Mouse (Mus musculus) midbrain, embryonic 13.5 days (tissue): ENCODE results near the gene Arl3. TPM values are rescaled to one million over a fixed set of nuclear protein-coding genes. Genes with fewer than 3 reads are reported as not detected.
A peak's percentile ranks its signal among the peaks of the same experiment; 100 is the strongest.

Source experiments
- ATAC-seq: fragments of 200-750 bp; cut with Nextera tagmentation; 2 replicates; pipeline ENCODE4 v1.8.0; 2017; ENCODE audit warnings: mild to moderate bottlenecking, moderate TSS enrichment, moderate library complexity
- H3K27ac ChIP-seq: fragments of 300-500 bp; sonication (generic); 2 replicates; pipeline ENCODE4 v1.5.1; 2015; ENCODE audit warnings: inconsistent platforms, mild to moderate bottlenecking, moderate library complexity
- H3K27me3 ChIP-seq: fragments of 300-500 bp; sonication (generic); 2 replicates; pipeline ENCODE4 v1.6.1; 2015; ENCODE audit warnings: mild to moderate bottlenecking, inconsistent platforms
- H3K36me3 ChIP-seq: fragments of 300-500 bp; sonication (generic); 2 replicates; pipeline ENCODE4 v1.6.1; 2015; ENCODE audit warnings: mild to moderate bottlenecking, inconsistent platforms
- H3K4me1 ChIP-seq: fragments of 300-500 bp; sonication (generic); replicated peaks from 2 replicates; pipeline ENCODE4 v1.6.1; 2015; ENCODE audit warnings: inconsistent platforms
- H3K4me2 ChIP-seq: fragments of 300-500 bp; sonication (generic); replicated peaks from 2 replicates; pipeline ENCODE4 v1.6.1; 2015; ENCODE audit warnings: moderate library complexity, mild to moderate bottlenecking, inconsistent platforms
- H3K4me3 ChIP-seq: fragments of 300-500 bp; sonication (generic); replicated peaks from 2 replicates; pipeline ENCODE4 v1.5.1; 2015; ENCODE audit warnings: mild to moderate bottlenecking, inconsistent platforms
- H3K9ac ChIP-seq: fragments of 300-500 bp; sonication (generic); replicated peaks from 2 replicates; pipeline ENCODE4 v1.6.1; 2015; ENCODE audit warnings: mild to moderate bottlenecking, inconsistent platforms
- H3K9me3 ChIP-seq: fragments of 300-500 bp; sonication (generic); 2 replicates; pipeline ENCODE4 v1.6.1; 2016; ENCODE audit warnings: mild to moderate bottlenecking, inconsistent platforms
- WGBS: fragments of 180-500 bp; shearing (Covaris S2); methylation state at CpG from one replicate; pipeline ENCODE4 v1.1.7; 2015; 5-methylcytosine and 5-hydroxymethylcytosine counted together
- polyA plus RNA-seq: library from polyadenylated mRNA; unstranded; fragments of >200 nt; fragmentation: Nextera tagmentation; extraction: Ambion mirVana; gene quantifications from 2 replicates; pipeline ENCODE4 v1.2.1, GENCODE M21; 2015

Arl3 gene
- polyA plus RNA-seq, 1 experiment from 2014 or later, result 238 TPM

DNA sequence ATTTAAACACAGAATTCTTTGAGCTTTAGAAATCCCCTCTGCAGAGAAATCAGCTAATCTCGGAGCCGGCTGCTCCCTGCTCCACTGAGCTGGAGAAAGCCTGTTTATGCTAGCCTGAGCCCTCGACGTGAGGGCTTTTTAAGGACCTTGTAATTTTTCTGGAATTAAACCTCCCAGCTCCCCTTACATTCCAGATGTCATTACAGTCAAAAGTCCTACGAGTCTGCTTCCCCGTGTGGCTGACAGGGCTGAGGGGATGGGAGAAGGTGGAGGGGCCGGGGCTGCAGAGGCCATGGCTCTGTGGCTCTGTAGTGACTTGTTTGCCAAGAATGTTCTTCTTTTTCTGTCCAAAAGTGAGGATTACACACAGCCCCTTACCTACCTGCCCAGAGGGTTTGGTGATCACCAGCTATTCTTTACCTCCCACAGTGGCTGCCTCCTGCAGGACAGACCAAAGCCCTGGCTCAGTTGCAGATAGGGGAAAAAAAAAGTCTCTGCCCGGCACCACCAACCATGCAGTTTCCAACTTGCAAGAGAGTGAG is 42.5 kb downstream of the Arl3 start:
- peak overlapping the region; percentile 60 for H3K4me2 ChIP-seq
- 7% methylated on average over 8 of the region's 8 CpGs for WGBS

DNA sequence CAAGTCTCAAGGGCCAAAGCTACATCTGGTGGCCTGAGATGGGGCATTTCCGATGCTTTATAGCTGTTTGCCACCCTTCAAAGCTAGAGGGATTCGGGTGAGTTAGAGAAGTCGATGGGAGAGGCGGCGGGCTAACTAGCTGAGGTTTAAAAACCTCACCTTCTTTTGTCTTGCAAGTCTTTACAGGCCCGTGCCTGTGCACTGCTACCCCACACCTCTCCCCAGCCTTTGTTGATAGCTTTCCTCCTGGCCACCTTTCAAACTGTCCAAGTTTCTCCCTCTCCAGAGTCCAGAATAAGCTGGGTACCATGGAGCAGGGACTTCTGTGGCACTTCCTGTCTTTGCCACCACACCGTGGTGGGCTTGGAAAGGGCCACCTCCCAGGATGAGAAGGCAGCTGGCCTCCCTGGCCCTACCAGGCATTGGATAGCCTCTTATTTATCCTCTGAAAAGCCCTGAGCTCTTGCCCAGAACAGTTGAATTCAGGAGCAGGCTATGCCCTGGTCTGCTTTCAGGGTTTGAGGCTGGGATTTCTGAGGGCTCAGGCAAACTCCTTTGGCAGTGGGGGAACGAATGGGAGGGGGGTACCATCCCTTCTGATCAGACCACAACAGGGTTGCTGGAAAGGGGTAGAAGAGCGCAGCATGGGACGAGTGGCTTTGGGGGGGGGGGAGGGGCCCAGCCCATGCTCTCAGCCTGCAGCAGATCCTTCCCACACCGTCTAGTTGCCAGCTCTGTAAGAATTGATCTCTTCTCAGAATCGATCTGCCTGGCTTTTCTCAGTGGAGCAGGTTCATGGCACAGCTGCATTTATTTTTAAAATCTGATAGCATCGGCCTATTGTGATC is 43.2 kb downstream of the Arl3 start:
- ATAC-seq, result peak; percentile 21; the same call in 1 of the 2 replicates
- Histone ChIP-seq H3K4me2 (peak overlapping the region; percentile 60), H3K36me3 (no peaks in the 10 kb centered on the region), H3K9ac (peak overlapping the region; percentile 60), H3K4me3 (peak overlapping the region; percentile 25; the same call in 1 of the 2 replicates), H3K27ac (peak overlapping the region; percentile 90), H3K4me1 (peaks cover 99% of the 10 kb centered on the region), H3K9me3 (no peaks in the 10 kb centered on the region), H3K27me3 (no peaks in the 10 kb centered on the region)
- 6% methylated on average over 13 of the region's 13 CpGs for WGBS

More for the DNA sequence above, 42.5 kb downstream of the Arl3 start:
- Histone ChIP-seq H3K9me3 (no peaks in the 10 kb centered on the region), H3K4me3 (no peak overlapping the region), H3K4me1 (peaks cover 97% of the 10 kb centered on the region), H3K27me3 (no peaks in the 10 kb centered on the region), H3K27ac (peak overlapping the region; percentile 90), H3K9ac (peak overlapping the region; percentile 45), H3K36me3 (no peaks in the 10 kb centered on the region)
- no peak for ATAC-seq

DNA sequence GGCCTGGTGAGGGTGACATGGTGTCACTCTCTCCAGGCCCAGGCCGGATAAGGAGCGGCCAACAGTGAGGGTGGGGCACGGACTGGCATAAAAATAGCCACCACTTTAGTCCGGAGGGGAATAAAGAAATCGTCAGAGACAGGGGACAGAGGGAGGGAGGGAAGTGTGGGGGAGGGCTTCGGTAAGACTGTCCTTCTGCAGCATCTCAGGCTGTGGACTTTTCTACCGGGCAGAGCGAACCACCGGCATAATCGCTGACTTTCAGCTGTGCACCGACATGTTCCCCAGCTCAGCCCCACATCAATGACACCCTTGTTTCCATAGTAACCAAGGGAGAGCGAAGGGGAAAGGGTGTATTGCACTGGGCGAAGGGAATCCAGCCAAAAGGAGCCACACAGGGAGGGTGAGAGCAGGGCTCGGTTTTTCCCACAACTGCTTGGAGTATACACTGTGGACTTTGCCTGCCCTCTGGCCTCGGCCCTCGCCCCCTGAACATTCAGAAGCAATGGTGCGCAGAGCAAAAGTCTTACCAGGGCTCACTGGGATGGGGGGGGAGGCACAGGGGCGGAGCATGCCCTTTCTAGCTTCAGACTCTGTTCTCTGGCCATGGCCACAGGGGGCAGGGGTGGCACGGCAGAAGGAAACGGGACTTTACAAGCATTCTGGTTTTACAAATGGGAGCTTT is 44.3 kb downstream of the Arl3 start:
- Histone ChIP-seq H3K9ac (peak overlapping the region; percentile 60), H3K27ac (peak overlapping the region; percentile 90), H3K4me2 (peak overlapping the region; percentile 60), H3K9me3 (no peaks in the 10 kb centered on the region), H3K27me3 (no peaks in the 10 kb centered on the region), H3K36me3 (no peaks in the 10 kb centered on the region), H3K4me3 (peak overlapping the region; percentile 25), H3K4me1 (peaks cover 100% of the 10 kb centered on the region)
- WGBS, result under 1% methylated on average over 20 of the region's 20 CpGs
- ATAC-seq, result peak; percentile 69

DNA sequence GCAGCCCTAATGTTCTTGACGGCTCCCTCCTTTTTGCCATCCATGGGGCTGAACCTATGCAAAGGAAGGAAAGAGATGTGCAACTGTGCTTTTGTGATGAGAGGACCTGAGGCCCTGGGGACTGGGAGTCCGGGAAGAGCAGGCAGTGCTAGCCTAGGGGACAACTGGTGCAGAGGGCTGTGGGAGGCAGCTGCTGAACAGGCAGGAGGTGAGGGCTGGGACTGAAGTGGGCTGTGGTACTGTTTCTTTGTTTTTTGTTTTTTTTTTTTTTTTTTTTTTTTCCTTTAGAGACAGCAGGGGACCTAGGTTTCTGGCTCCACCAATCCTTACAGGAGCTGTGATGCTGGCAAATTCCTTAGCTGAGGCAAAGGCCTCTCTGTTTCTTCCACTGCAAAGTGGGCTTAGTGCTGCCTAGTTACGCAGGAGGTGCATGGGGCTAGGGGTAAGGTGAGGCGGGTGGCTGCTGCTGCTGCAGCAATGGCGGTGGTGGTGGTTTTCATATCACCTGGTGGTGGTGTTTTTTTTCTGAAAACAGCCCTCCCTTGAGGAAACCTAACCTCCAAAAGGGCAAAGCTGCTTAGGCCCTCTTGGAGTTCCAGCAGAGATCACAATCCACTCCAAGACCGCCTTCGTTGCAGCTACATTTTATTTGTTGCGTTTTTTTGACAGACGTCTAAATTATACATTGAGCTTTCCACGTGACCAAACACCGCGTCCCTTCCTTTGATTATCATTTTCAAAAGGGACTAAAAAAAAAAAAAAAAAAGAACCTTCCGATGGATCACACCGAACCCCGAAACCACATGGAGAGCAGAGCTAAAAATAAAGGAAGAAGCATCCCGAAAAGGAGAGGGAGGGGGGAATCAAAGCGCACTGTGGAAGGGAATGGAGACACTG is 45.1 kb downstream of the Arl3 start:
- Histone ChIP-seq H3K27ac (peak overlapping the region; percentile 90), H3K9ac (peak overlapping the region; percentile 60), H3K27me3 (no peaks in the 10 kb centered on the region), H3K4me1 (peaks cover 100% of the 10 kb centered on the region), H3K36me3 (no peaks in the 10 kb centered on the region), H3K4me3 (peak overlapping the region; percentile 25), H3K9me3 (no peaks in the 10 kb centered on the region), H3K4me2 (peak overlapping the region; percentile 60)
- 5% methylated on average over 17 of the region's 17 CpGs for WGBS
- ATAC-seq, result no peak

DNA sequence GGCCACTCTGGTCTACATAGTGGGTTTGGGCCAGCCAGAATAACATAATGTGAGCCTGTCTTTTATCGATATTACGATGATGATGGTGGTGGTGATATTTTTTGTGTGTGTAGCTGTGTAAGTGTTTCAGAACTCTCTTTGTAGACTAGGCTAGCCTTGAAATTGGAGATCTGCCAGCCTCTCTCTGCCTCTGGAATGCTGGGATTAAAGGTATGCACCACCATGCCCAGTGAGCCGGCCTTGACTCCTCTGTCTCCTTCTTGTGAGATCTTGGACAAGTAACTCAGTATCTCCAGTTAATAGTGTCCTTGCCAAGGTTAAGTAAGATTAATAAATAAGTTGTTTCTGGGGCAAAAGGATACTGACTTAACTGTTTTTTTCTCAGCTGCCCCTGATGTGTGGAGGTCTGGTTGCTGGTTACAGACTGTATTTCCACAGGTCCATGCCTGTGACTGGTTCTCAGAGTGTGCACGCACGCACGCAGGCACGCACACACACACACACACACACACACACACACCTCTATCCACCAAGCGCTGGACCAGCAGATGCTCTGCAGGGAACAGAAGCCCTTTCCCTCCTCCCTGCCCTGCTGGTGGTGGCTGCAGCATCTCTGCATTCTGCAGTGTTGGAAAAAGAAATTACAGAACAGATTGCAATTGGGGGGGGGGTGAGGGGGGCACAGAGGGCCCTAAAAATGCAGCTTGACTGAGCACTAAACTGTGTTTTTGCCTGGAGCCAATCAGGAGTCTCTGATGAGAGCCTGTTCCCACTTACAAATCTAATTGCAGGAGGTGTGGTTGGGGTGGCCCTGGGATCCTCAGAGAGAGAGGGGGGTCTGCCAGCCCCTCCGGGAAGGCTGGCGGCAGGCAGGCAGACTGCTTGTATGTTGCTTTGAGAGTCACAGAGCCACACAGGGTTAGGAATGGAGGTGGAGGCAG is 47.0 kb downstream of the Arl3 start:
- no peaks in the 10 kb centered on the region for H3K27me3 ChIP-seq
- H3K9me3 ChIP-seq, result no peaks in the 10 kb centered on the region
- 36% methylated on average over 10 of the region's 10 CpGs for WGBS
- H3K4me2 ChIP-seq, result no peak overlapping the region
- H3K36me3 ChIP-seq, result no peaks in the 10 kb centered on the region
- no peak for ATAC-seq
- H3K4me3 ChIP-seq, result no peak overlapping the region
- no peak overlapping the region; the same call in 1 of the 2 replicates for H3K9ac ChIP-seq
- H3K27ac ChIP-seq, result peak overlapping the region; percentile 58
- H3K4me1 ChIP-seq, result peaks cover 87% of the 10 kb centered on the region

DNA sequence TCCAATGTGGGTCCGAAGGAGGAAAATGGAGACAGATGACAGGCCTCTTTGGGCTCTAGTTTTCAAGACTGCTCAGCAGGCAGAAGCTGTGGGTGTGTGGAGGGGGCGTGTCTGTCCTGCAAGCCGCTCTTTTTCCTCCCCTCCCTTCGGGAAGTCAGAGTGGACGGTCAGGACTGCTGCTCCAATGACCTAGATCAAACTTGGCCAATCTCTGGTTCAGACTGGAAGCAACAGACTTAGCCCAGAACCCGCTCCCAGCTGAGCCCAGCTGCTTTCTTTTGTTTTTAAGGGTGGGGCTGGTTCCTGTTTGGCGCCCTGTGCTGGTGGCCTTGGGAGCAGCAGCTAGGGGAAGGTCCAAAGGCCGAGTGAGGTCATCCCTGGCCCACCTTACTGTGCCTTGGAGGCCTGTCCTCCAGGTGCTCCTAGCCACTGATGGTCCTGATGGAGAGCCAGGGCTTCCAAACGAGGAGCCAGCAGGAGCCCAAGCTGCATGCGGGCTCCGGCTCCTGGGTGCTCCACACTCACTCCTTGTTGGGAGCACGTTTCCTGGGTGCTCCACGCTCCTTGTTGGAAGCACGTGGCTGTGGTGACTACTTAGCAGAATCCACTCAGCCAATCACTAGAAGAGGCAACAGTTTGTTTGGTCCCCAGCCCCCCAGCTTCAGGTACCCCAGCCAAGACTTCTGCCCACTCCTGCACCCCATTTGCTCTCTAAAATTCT is 48.2 kb downstream of the Arl3 start:
- 21% methylated on average over 14 of the region's 14 CpGs for WGBS
- Histone ChIP-seq H3K36me3 (no peaks in the 10 kb centered on the region), H3K9me3 (no peaks in the 10 kb centered on the region), H3K4me3 (peak overlapping the region; percentile 23; the same call in 1 of the 2 replicates), H3K27ac (peak overlapping the region; percentile 86), H3K4me1 (peaks cover 75% of the 10 kb centered on the region), H3K27me3 (no peaks in the 10 kb centered on the region), H3K9ac (peak overlapping the region; percentile 54; the same call in 1 of the 2 replicates), H3K4me2 (peak overlapping the region; percentile 49)
- ATAC-seq, result no peak

DNA sequence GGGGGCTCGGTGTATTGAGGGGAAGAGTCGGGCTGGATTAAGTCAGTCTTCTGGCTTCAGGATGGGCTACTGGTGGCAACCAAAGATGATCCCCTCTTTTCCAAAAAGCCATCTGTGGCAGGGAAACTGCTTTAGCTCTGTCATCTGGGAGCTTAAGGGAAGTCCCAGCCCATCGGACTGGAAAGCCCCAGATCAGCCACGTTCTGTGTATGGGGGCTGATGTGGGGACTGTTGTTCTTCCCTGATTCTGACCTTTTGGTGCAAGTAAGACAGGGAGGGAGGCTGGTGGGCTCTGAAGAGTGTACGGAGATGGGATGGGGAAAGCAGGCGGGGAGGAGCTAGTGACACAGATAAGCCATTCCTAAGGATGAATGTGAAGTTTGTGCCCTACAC is 48.9 kb downstream of the Arl3 start:
- Histone ChIP-seq H3K9me3 (no peaks in the 10 kb centered on the region), H3K4me2 (peak overlapping the region; percentile 49), H3K36me3 (no peaks in the 10 kb centered on the region), H3K27me3 (no peaks in the 10 kb centered on the region), H3K27ac (peak overlapping the region; percentile 86), H3K4me1 (peaks cover 72% of the 10 kb centered on the region), H3K4me3 (peak overlapping the region; percentile 23), H3K9ac (peak overlapping the region; percentile 54)
- ATAC-seq, result 0 out of 2 replicates have a peak, but pooled peaks have one; percentile 6
- WGBS, result 6% methylated on average over 6 of the region's 6 CpGs

DNA sequence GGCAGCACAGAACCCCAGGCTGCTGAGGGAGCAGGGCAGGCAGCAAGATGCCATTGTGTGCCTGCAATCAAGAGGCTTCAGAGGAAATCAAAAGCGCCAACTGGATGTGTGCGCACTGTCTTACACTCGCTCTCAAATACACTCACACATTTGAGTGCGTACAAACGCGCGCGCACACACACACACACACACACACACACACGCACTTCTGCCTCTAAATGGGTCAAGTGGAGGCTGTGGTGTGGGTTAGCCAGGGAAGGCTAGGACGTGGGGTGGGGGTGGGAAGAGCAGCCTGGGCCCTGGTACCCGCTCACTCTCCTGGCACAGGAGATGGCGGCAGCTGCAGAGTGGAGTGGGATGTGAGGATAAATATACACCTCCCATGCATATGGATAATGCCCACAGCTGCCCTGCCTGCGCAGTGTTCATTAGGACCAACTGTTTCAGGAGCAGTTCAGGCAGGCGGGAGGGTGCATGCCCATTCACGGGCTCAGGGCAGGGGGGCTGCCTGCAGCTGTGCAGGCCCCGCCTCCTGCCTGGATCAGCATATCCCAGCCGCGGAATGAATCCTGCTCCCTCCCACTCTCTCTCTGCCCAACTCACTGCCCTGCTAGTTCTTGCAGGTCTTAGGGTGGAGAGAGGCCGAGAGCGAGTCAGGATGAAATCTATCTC is 49.4 kb downstream of the Arl3 start:
- peak overlapping the region; percentile 49 for H3K4me2 ChIP-seq
- H3K9ac ChIP-seq, result peak overlapping the region; percentile 54
- peak; percentile 90 for ATAC-seq
- WGBS, result 3% methylated on average over 20 of the region's 20 CpGs
- no peaks in the 10 kb centered on the region for H3K9me3 ChIP-seq
- no peaks in the 10 kb centered on the region for H3K27me3 ChIP-seq
- H3K4me1 ChIP-seq, result peaks cover 72% of the 10 kb centered on the region
- no peaks in the 10 kb centered on the region for H3K36me3 ChIP-seq
- H3K27ac ChIP-seq, result peak overlapping the region; percentile 86
- peak overlapping the region; percentile 23 for H3K4me3 ChIP-seq

DNA sequence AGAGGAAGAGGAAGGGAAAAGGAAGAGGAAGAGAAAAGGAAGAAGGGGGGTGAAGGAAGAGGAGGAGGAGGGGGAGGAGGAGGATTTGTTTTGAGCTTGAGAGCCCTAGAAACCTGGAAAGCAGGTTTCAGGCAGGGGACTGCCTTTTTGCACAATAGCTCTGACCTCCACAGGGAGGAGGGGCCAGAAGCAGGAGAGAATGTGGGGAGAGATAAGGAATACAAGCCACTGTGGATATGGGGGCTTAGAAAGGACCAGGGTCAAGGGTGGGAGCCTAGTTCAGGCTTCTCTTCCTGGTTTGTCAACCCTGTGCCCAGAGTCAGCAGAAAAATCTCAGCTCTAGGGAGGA is 49.9 kb downstream of the Arl3 start:
- H3K27me3 ChIP-seq, result no peaks in the 10 kb centered on the region
- peak overlapping the region; percentile 49 for H3K4me2 ChIP-seq
- H3K4me3 ChIP-seq, result peak overlapping the region; percentile 23; the same call in 1 of the 2 replicates
- H3K27ac ChIP-seq, result peak overlapping the region; percentile 86
- H3K4me1 ChIP-seq, result peaks cover 72% of the 10 kb centered on the region
- peak overlapping the region; percentile 54; the same call in 1 of the 2 replicates for H3K9ac ChIP-seq
- no peaks in the 10 kb centered on the region for H3K36me3 ChIP-seq
- H3K9me3 ChIP-seq, result no peaks in the 10 kb centered on the region
- ATAC-seq, result no peak
